Mouse (Mus musculus) adrenal gland (tissue): ENCODE measurements around the gene Gfer.
"Not testable (repeated sequence)": the region's sequence is repeated elsewhere in the genome, so short reads cannot be mapped to it uniquely, and the experiment has no call there.

Experiments used
- intact Hi-C: fragments of 180-260 bp; cut with DNase I; formaldehyde crosslinking; loops from one replicate; pipeline ENCODE4 v1.15.1; 2025

Gene Gfer

DNA sequence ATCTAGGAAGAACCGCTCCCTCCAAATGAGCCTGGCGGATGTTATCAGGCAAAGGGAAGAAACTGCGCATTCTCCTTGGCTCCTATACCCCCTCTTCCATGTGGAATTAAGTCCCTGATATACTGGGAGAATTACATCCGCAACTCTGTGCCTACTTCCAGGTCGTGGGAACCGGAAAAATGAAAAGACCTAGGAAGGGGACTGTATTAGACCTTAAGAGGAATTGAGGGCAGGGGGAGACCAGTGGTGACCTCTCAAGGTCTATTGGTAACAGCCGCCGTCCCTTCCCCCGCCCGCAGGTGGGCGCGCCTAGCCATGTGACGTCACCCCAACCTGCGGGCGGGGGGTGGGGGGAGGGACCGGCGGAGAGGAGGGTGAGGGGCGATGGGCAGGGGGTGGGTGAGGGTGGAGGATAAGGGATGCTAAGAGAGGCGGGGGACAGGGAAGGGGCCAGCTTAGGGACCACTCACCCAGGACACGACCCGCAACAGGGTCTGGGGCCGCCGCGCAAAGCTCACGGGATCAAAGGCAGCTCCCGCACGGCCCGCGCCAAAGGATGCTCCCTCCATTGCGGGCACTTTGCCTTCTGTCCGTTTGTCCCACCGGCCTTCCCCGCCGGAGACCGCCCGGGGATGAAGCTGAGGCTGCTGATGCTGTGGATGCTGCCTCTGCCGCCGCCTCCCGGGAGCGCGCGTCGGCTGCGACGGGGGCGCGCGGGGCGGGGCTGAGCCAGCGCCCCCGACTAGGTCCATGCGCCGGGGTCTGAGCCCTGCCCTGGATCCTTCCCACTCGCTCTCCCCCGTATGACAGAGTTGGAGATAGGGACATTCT lies 6.5 kb downstream of the Gfer start, which contains the start of gene Syngr3:
Gene Syngr3 (minus strand): TSS at position 705 of the 831 bp plus-strand sequence.
- intact Hi-C loops: no loop called here

DNA sequence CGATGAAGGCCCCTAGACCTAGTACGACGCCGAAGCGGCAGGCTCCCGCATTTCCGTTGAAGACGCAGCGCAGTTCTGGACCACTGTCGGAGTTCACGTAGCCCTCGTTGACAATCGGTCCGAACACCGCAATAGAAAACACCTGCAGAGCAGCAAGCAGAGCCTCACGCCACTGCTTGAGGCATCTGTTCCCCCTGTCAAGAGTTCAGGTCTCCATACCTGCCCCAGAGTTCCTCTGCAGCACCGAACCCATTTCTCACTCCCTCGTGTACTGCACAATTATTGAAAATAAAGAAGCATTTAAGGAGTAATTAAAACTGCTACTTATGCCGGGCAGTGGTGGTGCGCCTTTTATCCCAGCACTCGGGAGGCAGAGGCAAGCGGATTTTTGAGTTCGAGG lies 8.4 kb downstream of the Gfer start:
- intact Hi-C loops: no loop called here

DNA sequence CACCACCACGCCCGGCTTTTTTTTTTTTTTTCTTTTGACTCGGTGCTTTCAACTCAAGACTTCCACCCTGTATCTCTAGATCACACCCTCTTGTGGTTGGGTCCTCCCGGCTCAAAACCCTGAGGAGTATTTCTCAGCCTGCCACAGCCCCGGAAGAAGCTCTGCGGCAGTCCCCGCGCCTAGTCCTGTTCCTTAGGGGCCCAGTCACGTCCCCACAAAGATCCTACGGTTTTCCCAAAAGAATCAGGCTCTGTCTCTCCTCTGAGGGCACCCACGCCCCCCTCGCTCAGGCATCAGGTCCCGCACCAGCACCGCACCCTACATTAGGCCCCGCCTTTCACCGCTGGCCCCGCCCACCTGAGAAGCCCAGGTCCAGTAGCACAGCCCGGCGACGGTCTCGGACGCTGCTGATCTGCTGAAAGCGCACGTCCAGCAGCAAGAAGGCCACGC lies 8.8 kb downstream of the Gfer start:
- intact Hi-C loops: no loop called here

DNA sequence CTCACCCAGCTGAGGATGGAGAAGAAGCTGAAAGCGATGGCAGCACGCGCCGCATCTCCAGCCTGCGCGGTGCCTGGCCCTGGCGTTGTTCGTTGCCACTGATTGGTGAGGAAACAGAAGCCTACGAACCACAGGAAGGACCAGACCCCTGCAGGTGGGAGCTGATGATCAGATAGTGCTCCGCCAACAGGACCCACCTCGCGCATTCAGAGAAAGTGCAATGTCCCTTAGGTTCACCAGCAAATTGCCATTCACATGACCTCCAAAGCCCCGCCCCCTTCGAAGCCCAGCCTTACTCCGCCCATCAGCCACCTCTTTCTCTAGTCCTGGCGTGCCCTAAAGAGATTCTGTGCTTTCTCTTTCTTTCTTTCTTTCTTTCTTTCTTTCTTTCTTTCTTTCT lies 9.4 kb downstream of the Gfer start:
- intact Hi-C loops: no loop called here

DNA sequence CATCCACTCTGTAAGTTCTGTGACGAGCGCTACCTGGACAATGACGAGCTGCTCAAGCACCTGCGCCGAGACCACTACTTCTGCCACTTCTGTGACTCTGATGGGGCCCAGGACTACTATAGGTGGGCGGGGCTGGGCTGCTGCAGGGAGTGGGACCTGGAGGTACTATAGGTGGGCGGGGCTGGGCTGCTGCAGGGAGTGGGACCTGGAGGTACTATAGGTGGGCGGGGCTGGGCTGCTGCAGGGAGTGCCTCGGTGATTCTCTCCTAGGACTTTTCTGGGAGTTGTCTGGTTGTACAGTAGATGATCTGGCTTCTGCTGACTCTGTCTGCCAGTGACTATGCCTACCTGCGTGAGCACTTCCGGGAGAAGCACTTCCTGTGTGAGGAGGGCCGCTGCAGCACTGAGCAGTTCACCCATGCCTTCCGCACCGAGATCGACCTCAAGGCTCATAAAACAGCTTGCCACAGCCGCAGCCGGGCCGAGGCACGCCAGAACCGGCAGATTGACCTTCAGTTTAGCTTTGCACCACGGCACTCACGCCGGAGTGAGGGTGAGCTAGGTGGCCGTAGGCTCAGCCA lies 18.4 kb downstream of the Gfer start:
- intact Hi-C loops: no loop called here

DNA sequence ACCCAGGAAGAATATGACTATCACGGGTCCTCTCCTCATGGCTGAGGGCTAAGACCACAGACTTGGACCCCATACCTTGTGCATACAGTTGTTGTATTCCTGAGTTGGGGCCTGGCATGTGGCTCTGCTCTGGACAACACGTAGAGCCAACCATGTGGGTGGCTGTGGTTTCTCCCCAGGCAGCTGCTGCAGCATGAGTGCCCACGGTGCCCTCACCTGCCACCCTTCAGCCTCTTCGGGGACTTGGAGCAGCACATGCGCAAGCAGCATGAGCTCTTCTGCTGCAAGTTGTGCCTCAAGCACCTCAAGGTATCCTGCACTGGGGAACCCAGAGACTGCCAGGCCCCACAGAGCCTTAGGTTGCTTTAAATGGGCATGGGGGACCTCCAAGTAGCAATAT lies 19.1 kb downstream of the Gfer start:
- intact Hi-C loops: no loop called here

DNA sequence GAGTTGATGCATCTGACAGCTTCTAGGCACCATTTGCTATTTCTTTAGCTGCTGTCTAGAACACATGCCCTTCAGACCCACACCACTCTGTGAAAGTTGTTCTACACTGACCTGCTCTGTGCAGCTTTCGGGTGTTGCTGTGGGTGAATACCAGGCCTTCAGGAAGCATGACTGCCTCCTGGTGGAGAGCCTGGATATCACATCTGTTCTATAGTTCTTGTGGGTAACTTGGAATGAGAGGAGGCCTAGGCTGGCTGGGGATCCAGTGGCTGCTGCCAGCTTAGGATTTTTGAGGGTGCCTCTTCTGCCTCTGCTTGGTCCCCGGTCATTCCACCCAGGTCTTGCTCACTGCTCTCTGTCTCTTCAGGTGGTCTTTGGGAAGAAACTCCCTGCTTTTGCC lies 19.8 kb downstream of the Gfer start:
- intact Hi-C loops: no loop called here

DNA sequence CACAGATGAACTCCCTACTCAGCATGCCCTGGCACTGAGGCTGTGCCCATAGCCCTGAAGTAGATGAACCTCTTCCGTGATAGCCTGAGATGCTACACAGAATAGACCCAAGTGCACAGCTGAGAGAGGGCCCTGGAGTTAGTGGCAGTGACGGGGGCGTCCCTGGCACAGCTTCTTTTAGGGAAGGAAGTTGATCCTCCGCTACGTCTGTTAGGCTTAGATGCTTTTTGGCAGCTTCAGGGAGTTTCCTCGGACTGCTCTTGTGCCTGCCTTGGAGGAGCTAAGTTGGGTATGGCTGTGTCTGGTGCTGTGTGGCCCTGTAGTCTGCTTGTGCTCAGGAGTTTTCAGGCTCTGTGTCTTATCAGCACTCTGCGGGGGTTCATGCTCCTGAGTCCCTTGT lies 21.7 kb downstream of the Gfer start:
- intact Hi-C loops: no loop called here

DNA sequence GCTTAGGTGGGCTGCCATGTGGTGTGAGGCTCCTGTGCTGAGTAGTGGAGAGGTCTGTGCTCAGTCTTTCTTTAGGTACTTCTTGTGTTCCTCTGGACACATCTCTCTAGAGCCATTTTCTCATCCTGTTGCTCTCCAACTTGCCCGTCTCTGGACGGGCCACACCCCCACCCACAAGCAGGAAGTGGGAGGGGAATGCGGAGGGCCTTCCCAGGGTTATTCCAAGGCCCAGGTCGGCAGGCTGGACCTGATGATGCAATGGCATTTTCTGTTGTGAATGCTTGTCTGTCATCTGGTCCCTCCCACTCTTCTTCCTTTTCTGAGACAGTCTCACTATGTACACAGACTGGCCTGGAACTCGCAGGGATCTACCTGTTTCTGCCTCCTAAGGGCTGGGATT lies 23.8 kb downstream of the Gfer start:
- intact Hi-C loops: no loop called here

DNA sequence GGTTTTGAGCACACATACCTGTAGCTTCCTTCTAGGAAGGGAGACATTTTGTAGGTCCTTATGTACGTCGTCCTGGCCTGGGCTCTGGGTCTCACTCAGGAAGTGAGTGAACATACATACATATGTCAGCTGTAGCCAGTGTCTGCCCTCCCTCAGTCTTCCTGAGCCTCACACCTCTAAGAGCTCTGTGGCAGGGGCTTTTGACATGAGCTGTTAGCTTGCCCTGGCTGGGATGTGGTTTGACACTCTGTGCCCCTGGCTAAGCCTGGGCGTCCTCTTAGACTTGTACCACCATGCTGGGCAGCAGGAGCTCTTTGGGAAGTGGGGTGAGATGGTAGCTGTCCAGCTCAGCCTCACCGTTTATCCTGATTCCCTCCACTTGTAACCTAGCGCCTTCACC lies 24.6 kb downstream of the Gfer start:
- intact Hi-C loops: no loop called here

DNA sequence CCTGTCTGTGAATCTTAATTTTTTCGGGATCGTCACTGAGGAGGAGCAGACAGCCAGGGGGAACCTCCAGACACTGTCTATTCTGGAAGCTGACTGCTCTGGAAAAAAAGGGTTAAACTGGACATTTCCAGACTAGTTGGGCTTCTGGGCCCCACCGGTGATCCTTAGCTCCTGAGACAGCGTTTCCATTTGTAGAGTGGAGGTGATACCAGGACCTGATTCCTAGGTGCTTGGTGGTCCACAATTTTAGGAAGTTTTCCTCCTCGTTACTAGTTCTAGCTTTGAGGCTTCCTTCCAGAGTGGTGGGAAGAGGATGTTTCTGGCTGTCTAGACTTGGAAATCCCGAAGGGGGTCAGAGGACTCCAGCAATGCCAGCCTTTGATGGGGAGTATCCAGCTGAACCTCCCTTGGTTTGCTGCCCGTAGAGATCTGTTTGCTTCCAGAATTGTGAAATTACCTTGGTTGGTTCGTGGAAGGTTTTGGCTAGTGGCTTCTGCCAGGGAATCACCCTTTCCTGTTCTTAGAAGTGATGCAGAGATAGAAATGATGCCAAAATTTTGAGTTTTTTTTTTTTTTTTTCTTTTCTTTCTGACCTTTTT lies 25.6 kb downstream of the Gfer start:
- intact Hi-C loops: no loop called here

DNA sequence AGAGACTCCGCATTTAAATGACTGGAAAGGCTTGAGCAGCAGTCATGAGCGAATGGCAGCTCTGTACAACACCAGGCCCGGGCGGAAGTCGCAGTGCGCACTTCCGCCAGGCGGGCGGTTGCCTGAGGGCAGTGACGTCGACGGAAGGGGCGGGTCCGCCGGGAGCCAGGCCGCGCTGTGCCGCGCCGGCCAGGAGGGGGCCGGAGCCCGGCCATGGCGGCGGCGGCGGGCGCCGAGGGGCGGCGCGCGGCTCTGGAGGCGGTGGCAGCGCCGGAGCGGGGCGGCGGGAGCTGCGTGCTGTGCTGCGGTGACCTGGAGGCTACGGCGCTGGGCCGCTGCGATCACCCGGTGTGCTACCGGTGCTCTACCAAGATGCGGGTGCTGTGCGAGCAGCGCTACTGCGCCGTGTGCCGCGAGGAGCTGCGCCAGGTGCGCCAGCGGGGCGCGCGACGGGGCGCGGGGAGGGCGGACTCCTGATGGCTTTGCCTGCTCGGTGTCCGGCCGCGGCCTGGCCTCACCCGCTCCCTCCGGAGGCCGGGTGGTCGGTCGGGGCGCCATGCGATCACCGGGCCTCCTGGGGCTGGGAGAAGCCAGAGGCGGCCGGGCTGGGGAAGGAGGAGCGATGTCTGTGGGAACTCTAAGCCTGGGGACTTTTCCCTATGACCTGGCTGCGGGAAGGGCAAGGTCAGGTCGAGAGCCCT lies 26.3 kb downstream of the Gfer start, which contains the start of gene Zfp598:
Gene Zfp598 (plus strand): TSS at position 143 of the 701 bp plus-strand sequence.
- intact Hi-C loops: no loop called here

DNA sequence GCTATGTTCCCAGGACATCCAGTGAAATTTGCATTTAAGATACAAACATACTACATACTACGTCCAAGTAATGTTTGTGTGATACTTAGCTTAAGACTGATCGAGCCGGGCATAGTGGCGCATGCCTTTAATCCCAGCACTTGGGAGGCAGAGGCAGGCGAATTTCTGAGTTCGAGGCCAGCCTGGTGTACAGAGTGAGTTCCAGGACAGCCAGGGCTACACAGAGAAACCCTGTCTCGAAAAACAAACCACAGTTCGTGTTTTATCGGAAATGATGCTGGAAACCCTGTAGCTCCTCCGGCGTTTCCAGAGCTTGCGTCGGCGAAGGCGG lies 26.8 kb downstream of the Gfer start:
- intact Hi-C loops: not testable (repeated sequence)

DNA sequence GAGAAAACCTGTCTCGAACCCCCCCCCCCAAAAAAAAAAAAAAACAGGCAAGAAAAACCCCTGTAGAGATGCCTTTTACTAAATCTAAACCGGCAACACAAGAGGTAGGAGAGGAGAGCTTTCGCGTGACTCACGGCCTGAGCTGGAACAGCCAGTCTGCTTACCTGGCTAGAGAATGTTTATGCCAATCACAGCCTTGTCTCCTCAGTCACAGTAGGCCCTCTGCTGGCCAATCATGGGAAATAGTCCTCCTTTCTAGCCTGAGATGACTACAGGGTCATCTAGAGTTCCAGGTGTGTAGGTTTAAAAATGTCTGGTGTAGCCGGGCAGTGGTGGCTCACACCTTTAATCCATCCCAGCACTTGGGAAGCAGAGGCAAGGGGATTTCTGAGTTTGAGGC lies 28.5 kb downstream of the Gfer start:
- intact Hi-C loops: no loop called here

DNA sequence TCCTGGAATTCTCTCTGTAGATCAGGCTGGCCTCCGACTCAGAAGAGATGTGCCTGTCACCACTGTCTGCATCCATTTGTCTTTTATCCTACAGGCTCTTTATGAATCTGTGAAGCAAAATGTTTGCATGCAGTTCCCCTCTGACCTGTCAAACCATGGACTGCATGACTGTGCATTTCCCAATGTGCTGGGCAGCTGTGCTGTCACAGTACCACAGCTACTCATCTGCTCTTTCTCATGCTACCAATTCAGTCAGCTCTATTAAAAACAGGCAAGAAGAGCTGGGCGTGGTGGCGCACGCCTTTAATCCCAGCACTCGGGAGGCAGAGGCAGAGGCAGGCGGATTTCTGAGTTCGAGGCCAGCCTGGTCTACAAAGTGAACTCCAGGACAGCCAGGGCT lies 28.9 kb downstream of the Gfer start:
- intact Hi-C loops: not testable (repeated sequence)

DNA sequence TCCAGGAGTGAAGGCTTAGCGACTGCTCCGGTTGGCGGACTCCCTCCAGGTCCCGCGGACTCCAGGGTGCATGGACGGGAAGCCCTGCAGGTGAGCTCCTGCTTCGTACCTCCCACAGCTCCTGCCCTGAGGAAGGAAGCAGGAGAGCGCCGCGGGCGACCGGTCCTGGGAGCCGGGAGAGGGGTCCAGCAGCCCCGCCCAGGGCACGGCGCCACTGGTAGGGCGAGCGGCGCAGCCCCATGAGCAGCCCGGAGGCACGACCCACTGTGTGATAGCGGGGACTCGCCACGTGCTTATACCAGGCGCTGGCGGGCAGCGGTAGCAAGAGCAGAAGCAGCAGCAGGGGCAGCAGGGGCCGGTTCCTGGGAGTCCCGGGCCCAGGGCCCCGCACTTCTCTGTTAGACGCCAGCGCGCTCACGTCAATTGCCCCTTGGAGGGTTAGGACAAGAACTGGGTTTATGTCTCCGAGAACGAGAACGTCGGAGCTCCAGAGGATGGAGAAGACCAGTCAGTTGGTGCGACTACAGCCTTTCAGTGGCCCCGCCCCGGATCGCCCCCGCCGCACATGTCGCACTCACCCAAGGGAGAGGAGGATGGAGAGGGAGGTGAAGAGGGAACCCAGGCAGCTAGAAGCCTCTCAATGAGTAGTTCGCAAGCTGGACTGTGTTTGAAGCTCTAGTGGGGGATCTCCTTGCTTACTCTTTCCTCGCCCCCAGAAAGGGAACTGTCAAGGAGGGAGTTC lies 37.8 kb downstream of the Gfer start, which contains the start of gene Npw:
Gene Npw (minus strand): TSS at position 441 of the 742 bp plus-strand sequence.
- intact Hi-C loops: no loop called here

DNA sequence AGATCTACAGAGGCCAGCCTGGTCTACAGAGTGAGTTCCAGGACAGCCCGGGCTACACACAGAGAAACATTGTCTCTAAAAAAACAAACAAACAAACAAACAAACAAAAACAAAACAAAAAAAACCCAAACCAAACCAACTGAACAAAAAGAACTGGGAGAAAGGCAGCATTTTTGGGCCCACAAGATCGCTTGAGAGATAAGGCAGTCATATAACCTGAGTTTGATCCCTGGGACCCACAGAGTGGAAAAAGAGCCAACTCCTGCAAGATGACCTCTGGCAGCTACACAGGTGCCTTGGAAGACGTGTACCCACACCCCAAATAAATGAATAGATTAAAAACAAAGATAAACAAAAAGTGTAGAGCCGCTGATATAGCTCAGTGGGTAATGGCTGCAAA lies 41.0 kb downstream of the Gfer start:
- intact Hi-C loops: loop anchor here (5.0 kb wide), 1 partner anchor 103 kb away; no protein-coding TSS in a partner anchor

DNA sequence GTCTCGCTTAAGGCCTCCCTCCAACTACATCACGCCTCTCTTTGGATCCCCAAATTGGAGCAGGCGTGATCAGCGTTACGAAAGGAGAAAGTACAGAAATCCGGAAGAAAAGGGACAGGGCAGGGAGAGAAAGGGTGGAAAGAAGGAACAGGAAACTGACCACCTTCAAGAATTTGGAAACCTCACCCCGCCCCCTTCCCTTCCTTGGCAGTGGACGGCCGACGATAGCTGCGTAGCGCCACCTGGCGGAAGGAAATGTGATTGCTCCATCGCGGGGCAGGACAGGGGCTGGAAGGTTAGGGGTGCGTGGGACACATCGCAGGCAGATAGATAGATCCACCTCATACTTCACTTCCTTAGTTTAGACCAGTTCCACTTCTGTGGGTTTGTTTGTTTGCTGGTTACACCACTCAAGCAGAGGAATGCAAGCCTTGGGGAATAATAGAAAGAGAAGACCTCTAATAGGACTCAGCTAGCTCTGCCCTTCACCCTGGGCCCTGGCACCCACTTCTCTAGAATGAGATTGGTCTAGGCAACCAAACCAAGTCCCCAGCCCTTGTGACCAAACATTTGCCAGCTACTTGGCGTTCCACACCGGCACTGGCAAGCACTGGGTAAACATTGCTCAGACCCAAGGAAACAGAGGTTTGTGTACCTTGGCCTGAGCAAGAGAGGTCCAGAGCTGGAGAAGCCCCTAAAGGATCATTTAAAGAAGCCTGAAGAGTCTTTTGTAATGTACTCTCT lies 41.8 kb downstream of the Gfer start:
- intact Hi-C loops: loop anchor here (5.0 kb wide), 1 partner anchor 102 kb away; no protein-coding TSS in a partner anchor

DNA sequence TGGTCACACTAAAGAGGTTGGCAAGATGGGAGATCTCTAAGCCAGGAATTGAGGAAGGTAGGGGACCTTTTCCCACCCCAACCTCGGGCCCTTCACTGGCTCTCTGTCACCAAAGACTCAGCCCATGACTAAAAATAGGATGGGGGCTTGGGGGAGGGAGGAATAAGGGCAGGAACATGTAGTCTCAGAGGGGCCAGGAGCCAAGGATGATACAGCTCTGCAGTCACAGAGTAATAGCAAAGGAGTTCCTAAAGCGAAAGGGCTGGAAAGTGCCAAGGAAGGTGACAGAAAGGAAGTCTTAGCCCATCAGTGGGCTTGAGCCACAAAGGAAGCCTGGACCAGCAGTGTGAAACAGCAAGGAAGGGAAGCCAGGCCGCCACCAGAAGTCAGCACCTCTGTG lies 44.1 kb downstream of the Gfer start:
- intact Hi-C loops: loop anchor here (5.0 kb wide), 1 partner anchor 100 kb away; no protein-coding TSS in a partner anchor

DNA sequence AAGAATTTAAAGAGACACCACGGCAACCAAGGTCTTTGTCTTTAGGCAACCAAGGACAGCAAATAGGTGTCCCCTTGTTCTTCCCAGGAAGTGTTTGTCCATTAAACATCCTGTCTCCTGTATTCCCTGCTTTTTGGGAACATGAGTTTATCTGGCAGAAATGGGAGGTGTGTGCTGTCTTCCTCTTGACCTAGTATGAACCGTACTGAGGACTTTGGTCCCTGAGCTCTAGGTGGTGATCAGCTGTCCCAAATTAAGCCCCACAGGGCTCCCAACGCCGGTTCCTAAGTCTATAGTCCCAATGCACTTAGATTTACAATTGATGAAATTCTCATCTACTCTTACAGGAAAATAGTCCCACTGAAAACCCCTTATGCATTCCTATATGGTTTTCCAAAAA lies 45.2 kb downstream of the Gfer start:
- intact Hi-C loops: loop anchor here (5.0 kb wide), 1 partner anchor 98 kb away; no protein-coding TSS in a partner anchor
